Mouse (Mus musculus) brain, embryonic 14.5 days (tissue): ENCODE measurements around the gene Sez6.

Experiments used
- CTCF ChIP-seq: fragments of 200-500 bp; IDR thresholded peaks from 2 replicates; pipeline ENCODE4 v1.5.1; 2012; ENCODE audit warnings: inconsistent platforms, mild to moderate bottlenecking, moderate library complexity, borderline replicate concordance; ENCODE audit not compliant: insufficient read depth, insufficient read length; ENCODE audit errors: extremely low read depth
- POLR2A ChIP-seq: fragments of 200-500 bp; IDR thresholded peaks from 2 replicates; pipeline ENCODE4 v1.6.1; 2012; ENCODE audit warnings: mild to moderate bottlenecking, inconsistent platforms, borderline replicate concordance; ENCODE audit not compliant: poor library complexity, insufficient read depth, insufficient read length, severe bottlenecking; ENCODE audit errors: extremely low read depth

- TF ChIP-seq CTCF, result no peak
- no peak for TF ChIP-seq POLR2A
These were observed 45.3 kb downstream of the Sez6 start for GRCm38 (mm10) chr11:77975873-77976272.
